Mouse (Mus musculus) G1E (cell line): ENCODE results near the gene Itga2. TPM values are rescaled to one million over a fixed set of nuclear protein-coding genes. Genes with fewer than 3 reads are reported as not detected.

ENCODE experiments used
- ATAC-seq: 2 replicates; pipeline ENCODE4 v1.8.0; 2016; ENCODE audit warnings: mild to moderate bottlenecking; ENCODE audit not compliant: insufficient number of reproducible peaks, poor library complexity, low FRiP score, severe bottlenecking; ENCODE audit errors: extremely low read depth
- DNase-seq: peaks from one replicate; pipeline ENCODE4 v3.0.0; 2012; ENCODE audit warnings: low spot score
- H3K27me3 ChIP-seq: 2 replicates; pipeline ENCODE4 v1.6.1; 2012; ENCODE audit warnings: mild to moderate bottlenecking, low read length, inconsistent platforms; ENCODE audit not compliant: insufficient read depth
- H3K36me3 ChIP-seq: replicated peaks from 2 replicates; pipeline ENCODE3; 2012; ENCODE audit warnings: mild to moderate bottlenecking, inconsistent platforms
- H3K4me1 ChIP-seq: 2 replicates; pipeline ENCODE4 v1.6.1; 2012; ENCODE audit warnings: low read depth, low read length, inconsistent platforms, mixed read lengths; ENCODE audit not compliant: insufficient read depth
- H3K4me3 ChIP-seq: 2 replicates; pipeline ENCODE4 v1.5.1; 2012; ENCODE audit warnings: low read depth, mild to moderate bottlenecking, inconsistent platforms, low read length, moderate library complexity, mixed read lengths
- H3K9me3 ChIP-seq: replicated peaks from 2 replicates; pipeline ENCODE4 v1.6.1; 2012; ENCODE audit warnings: inconsistent platforms
- CTCF ChIP-seq: IDR thresholded peaks from 2 replicates; pipeline ENCODE4 v1.5.1; 2012; ENCODE audit warnings: low read depth, low read length, inconsistent platforms, mixed read lengths
- GATA1 ChIP-seq: IDR thresholded peaks from 2 replicates; pipeline ENCODE4 v1.6.1; 2012; ENCODE audit warnings: borderline replicate concordance, low read length, inconsistent platforms, mixed read lengths
- GATA2 ChIP-seq: IDR thresholded peaks from 2 replicates; pipeline ENCODE4 v1.6.1; 2012; ENCODE audit warnings: low read depth, low read length, inconsistent platforms, borderline replicate concordance
- POLR2AphosphoS5 ChIP-seq: IDR thresholded peaks from 2 replicates; pipeline ENCODE4 v1.6.1; 2012; ENCODE audit warnings: low read depth, low read length, inconsistent platforms; ENCODE audit not compliant: insufficient replicate concordance
- TAL1 ChIP-seq: conservative IDR thresholded peaks from 2 replicates; pipeline ENCODE4 v1.6.1; 2012; ENCODE audit warnings: low read depth, low read length, inconsistent platforms, mixed read lengths
- polyA plus RNA-seq: library from polyadenylated mRNA; stranded (reverse); fragments of >175 nt; gene quantifications from 2 replicates; pipeline ENCODE4 v1.2.3, GENCODE M21; 2012
- total RNA-seq, 2 experiments: library from RNA; stranded (forward) in 1 of 2; stranded (reverse) in 1 of 2; fragments of 200-1000 nt in 1 of 2; fragments of >200 nt in 1 of 2; fragmentation: Nextera tagmentation in 1 of 2; gene quantifications; 2 replicates each; pipeline ENCODE4 v1.2.3; 2014 to 2017

Gene Itga2
- total and polyA plus RNA-seq, 3 experiments: 0.11 TPM; not detected in 2

- Histone ChIP-seq H3K4me1 (no peaks in the 10 kb centered on the region), H3K36me3 (no peaks in the 10 kb centered on the region), H3K9me3 (no peaks in the 10 kb centered on the region), H3K27me3 (peaks cover 3% of the 10 kb centered on the region), H3K4me3 (no peak overlapping the region)
- no peak for ATAC-seq
- no peak for TF ChIP-seq POLR2AphosphoS5
- no peak for TF ChIP-seq GATA1
- TF ChIP-seq CTCF: no peak
- no peak for TF ChIP-seq GATA2
- no peak for TF ChIP-seq TAL1
- DNase-seq: no peak
Measured at GRCm38 (mm10) chr13:114857525-114857924, 74.4 kb downstream of the Itga2 start.

GRCm38 (mm10) chr13:114856269-114856627 lies 75.7 kb downstream of the Itga2 start:
- Histone ChIP-seq H3K4me1 (no peaks in the 10 kb centered on the region), H3K4me3 (no peak overlapping the region), H3K9me3 (no peaks in the 10 kb centered on the region), H3K27me3 (peaks cover 3% of the 10 kb centered on the region), H3K36me3 (no peaks in the 10 kb centered on the region)
- ATAC-seq (no peak), DNase-seq (no peak)
- no peak for TF ChIP-seq POLR2AphosphoS5
- TF ChIP-seq GATA2: no peak
- TF ChIP-seq TAL1: no peak
- TF ChIP-seq CTCF: no peak
- no peak for TF ChIP-seq GATA1

GRCm38 (mm10) chr13:114855573-114856268 lies 76.2 kb downstream of the Itga2 start:
- no peaks in the 10 kb centered on the region for H3K36me3 ChIP-seq
- H3K27me3 ChIP-seq: peaks cover 3% of the 10 kb centered on the region
- DNase-seq (no peak), ATAC-seq (no peak)
- no peak for TF ChIP-seq CTCF
- TF ChIP-seq POLR2AphosphoS5: no peak
- no peak for TF ChIP-seq TAL1
- no peak for TF ChIP-seq GATA2
- no peak for TF ChIP-seq GATA1
- H3K4me1 ChIP-seq: no peaks in the 10 kb centered on the region
- H3K9me3 ChIP-seq: no peaks in the 10 kb centered on the region
- H3K4me3 ChIP-seq: no peak overlapping the region

- TF ChIP-seq CTCF: no peak
- no peak for DNase-seq
- no peaks in the 10 kb centered on the region for H3K4me1 ChIP-seq
- no peaks in the 10 kb centered on the region for H3K36me3 ChIP-seq
- no peak overlapping the region for H3K4me3 ChIP-seq
- H3K9me3 ChIP-seq: no peaks in the 10 kb centered on the region
- H3K27me3 ChIP-seq: peaks cover 6% of the 10 kb centered on the region
- no peak for ATAC-seq
Measured at GRCm38 (mm10) chr13:114854428-114854827, 77.5 kb downstream of the Itga2 start.

GRCm38 (mm10) chr13:114854023-114854422 lies 77.9 kb downstream of the Itga2 start:
- Histone ChIP-seq H3K9me3 (no peaks in the 10 kb centered on the region), H3K36me3 (no peaks in the 10 kb centered on the region), H3K4me3 (no peak overlapping the region), H3K4me1 (no peaks in the 10 kb centered on the region), H3K27me3 (peaks cover 7% of the 10 kb centered on the region)
- no peak for TF ChIP-seq GATA2
- no peak for TF ChIP-seq CTCF
- TF ChIP-seq GATA1: no peak
- no peak for TF ChIP-seq POLR2AphosphoS5
- TF ChIP-seq TAL1: no peak
- no peak for DNase-seq
- no peak for ATAC-seq

- Histone ChIP-seq H3K4me1 (no peaks in the 10 kb centered on the region), H3K4me3 (no peak overlapping the region), H3K36me3 (no peaks in the 10 kb centered on the region), H3K27me3 (peaks cover 11% of the 10 kb centered on the region), H3K9me3 (no peaks in the 10 kb centered on the region)
- DNase-seq: no peak
- TF ChIP-seq GATA1 (no peak), GATA2 (no peak), POLR2AphosphoS5 (no peak), TAL1 (no peak), CTCF (no peak)
- ATAC-seq: no peak
Measured at GRCm38 (mm10) chr13:114853152-114853551, 78.7 kb downstream of the Itga2 start.

- H3K4me3 ChIP-seq: no peak overlapping the region
- peaks cover 15% of the 10 kb centered on the region for H3K27me3 ChIP-seq
- no peaks in the 10 kb centered on the region for H3K4me1 ChIP-seq
- no peaks in the 10 kb centered on the region for H3K36me3 ChIP-seq
- no peak for TF ChIP-seq GATA2
- TF ChIP-seq POLR2AphosphoS5: no peak
- no peak for TF ChIP-seq GATA1
- no peak for TF ChIP-seq TAL1
- TF ChIP-seq CTCF: no peak
- H3K9me3 ChIP-seq: no peaks in the 10 kb centered on the region
- DNase-seq (no peak), ATAC-seq (no peak)
Measured at GRCm38 (mm10) chr13:114852264-114853111, 79.4 kb downstream of the Itga2 start.
